ENCODE assay signal across 10 mouse cellular contexts in the genomic region with DNA sequence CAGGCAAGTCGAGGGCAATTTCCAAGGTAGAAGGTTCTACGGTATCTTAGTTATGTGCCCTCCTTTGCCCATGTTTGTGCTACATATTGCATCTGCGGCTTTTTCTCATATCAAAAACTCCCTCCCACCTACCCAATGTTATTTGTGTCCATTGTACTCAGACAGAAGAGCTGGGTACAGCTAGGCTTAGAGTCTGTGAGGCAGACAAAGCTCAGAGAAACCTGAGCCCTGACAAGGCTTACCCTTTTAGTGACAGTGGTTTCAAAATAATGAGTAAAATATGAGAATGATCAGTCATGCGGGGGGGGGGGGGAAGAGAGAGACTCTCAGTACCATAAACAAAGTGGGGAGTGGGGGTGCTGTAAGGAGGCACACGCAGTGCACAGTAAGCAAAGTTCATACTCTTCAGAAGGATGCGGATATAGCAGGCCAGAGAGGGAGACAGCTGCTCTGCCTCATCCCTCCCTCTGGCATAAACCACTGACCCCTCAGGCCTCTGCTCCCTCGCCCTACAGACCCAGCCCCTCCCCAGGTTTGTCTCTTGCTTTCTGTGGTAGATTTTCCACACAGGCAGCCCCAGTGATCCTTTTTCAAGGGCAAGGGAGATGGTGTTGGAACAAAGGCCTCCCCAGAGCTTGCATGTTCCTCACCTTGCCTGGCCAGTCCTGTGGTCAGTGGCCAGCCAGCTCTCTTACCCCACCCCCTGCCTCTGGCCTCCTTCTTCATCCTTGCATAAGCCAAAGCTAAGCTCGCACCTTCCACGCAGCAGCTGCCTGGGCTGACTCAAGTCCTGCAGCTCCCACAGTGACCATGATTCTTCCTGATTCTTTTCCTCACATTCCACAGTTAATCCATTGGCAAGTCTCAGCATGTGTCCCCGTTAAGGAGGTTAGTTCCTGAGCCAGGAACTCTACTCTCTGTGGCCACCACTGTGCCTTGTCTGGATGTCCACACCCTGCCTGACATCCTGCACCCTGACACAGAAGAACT. TPM values are rescaled to one million over a fixed set of nuclear protein-coding genes. Genes with fewer than 3 reads are reported as not detected.
DNase-seq lines count a peak whose midpoint lies in the region; ATAC-seq lines count a peak whose summit lies in the region.
"Had no signal": no experiment of that assay in that cellular context is flagged by ENCODE, and none has a peak within 500 bp of the region (broad histone marks: within the 10 kb centered on the region; RNA-seq: fewer than 3 reads in every experiment).

No protein-coding gene starts in this region.

- H3K4me1 ChIP-seq in lung, embryonic 16.5 days (replicated peaks; ENCODE audit: control insufficient read depth, insufficient read depth, low read length): peaks cover 2% of the 10 kb centered on the region; the same call in 1 of the 2 replicates
- H3K4me1 ChIP-seq in embryonic facial prominence, embryonic 13.5 days: peaks cover 47% of the 10 kb centered on the region
- peaks cover 24% of the 10 kb centered on the region for H3K4me1 ChIP-seq in limb, embryonic 15.5 days

- 46% methylated on average over 10 of the region's 10 CpGs for WGBS in lung, embryonic 16.5 days
- WGBS in embryonic facial prominence, embryonic 13.5 days: 19% methylated on average over 10 of the region's 10 CpGs
- WGBS in limb, embryonic 15.5 days: 47% methylated on average over 10 of the region's 10 CpGs

- H3K36me3 ChIP-seq in lung, embryonic 16.5 days (ENCODE audit: control insufficient read depth, insufficient read depth, low read length): no peaks in the 10 kb centered on the region
- no peaks in the 10 kb centered on the region for H3K36me3 ChIP-seq in embryonic facial prominence, embryonic 13.5 days
- no peaks in the 10 kb centered on the region for H3K36me3 ChIP-seq in limb, embryonic 15.5 days

- H3K4me3 ChIP-seq in lung, embryonic 16.5 days (ENCODE audit: low read length): no peak overlapping the region
- no peak overlapping the region for H3K4me3 ChIP-seq in embryonic facial prominence, embryonic 13.5 days
- no peak overlapping the region for H3K4me3 ChIP-seq in limb, embryonic 15.5 days
- H3K4me3 ChIP-seq: erythroblast, embryonic 14.5 days had no signal

- no peak for DNase-seq in lung, adult 18-20 months
- peak; percentile 55 to 77 for DNase-seq in heart, adult 9 months (ENCODE audit: low spot score in 2 of 2)
- no peak for DNase-seq in cerebellum, postnatal 10 days
- DNase-seq in cerebellum, postnatal 14 days: no peak
- DNase-seq: thymus, adult 2 months had no signal

- no peak overlapping the region for H3K9ac ChIP-seq in lung, embryonic 16.5 days (ENCODE audit: low read length)
- peak overlapping the region; percentile 11; the same call in 1 of the 2 replicates for H3K9ac ChIP-seq in embryonic facial prominence, embryonic 13.5 days
- no peak overlapping the region for H3K9ac ChIP-seq in limb, embryonic 15.5 days

- H3K27me3 ChIP-seq in lung, embryonic 16.5 days (ENCODE audit: control insufficient read depth, insufficient read depth, low read depth, low read length): no peaks in the 10 kb centered on the region
- H3K27me3 ChIP-seq in embryonic facial prominence, embryonic 13.5 days: no peaks in the 10 kb centered on the region
- no peaks in the 10 kb centered on the region for H3K27me3 ChIP-seq in limb, embryonic 15.5 days

- peak; percentile 75 for ATAC-seq in lung, embryonic 16.5 days (ENCODE audit: low read depth)
- ATAC-seq in embryonic facial prominence, embryonic 13.5 days (ENCODE audit: insufficient number of reproducible peaks, insufficient read depth, low FRiP score, low TSS enrichment, low read depth): peak; percentile 76
- ATAC-seq in limb, embryonic 15.5 days (ENCODE audit: insufficient number of reproducible peaks, low FRiP score, low TSS enrichment, low read depth): peak; percentile 72
- ATAC-seq: activated CD4-positive, CD25-positive, alpha-beta regulatory T cell, adult 4 months had no signal

- H3K9me3 ChIP-seq in lung, embryonic 16.5 days (ENCODE audit: control insufficient read depth, low read length): no peaks in the 10 kb centered on the region
- peaks cover 4% of the 10 kb centered on the region; the same call in 1 of the 2 replicates for H3K9me3 ChIP-seq in embryonic facial prominence, embryonic 13.5 days
- no peaks in the 10 kb centered on the region for H3K9me3 ChIP-seq in limb, embryonic 15.5 days

- peak overlapping the region; percentile 11; the same call in 1 of the 2 replicates for H3K27ac ChIP-seq in lung, embryonic 16.5 days (ENCODE audit: low read length)
- peak overlapping the region; percentile 94 for H3K27ac ChIP-seq in embryonic facial prominence, embryonic 13.5 days
- peak overlapping the region; percentile 80 for H3K27ac ChIP-seq in limb, embryonic 15.5 days

- H3K4me2 ChIP-seq in lung, embryonic 16.5 days (ENCODE audit: low read depth, low read length): no peak overlapping the region
- peak overlapping the region; percentile 11; the same call in 1 of the 2 replicates for H3K4me2 ChIP-seq in embryonic facial prominence, embryonic 13.5 days
- no peak overlapping the region for H3K4me2 ChIP-seq in limb, embryonic 15.5 days

RNA-seq across cellular contexts. Expression of a gene that starts 35.4 kb away (rescaled TPM):
- 8.6 and 9.3 TPM in 2 replicates for polyA plus RNA-seq in lung, embryonic 16.5 days (2015; fragmentation: Nextera tagmentation; extraction: Ambion mirVana)
- 9.0 and 9.8 TPM in 2 replicates for polyA plus RNA-seq in embryonic facial prominence, embryonic 13.5 days (2015; fragmentation: Nextera tagmentation; extraction: Ambion mirVana)
- polyA plus RNA-seq in limb, embryonic 15.5 days (2015; fragmentation: Nextera tagmentation; extraction: Ambion mirVana): 11.5 and 12.0 TPM in 2 replicates
- polyA plus RNA-seq: erythroblast, embryonic 14.5 days had no signal

RNA-seq across cellular contexts. Expression of a gene that starts 49.1 kb away (rescaled TPM):
- 6.1 and 9.4 TPM in 2 replicates for polyA plus RNA-seq in lung, embryonic 16.5 days (2015; fragmentation: Nextera tagmentation; extraction: Ambion mirVana)
- polyA plus RNA-seq in embryonic facial prominence, embryonic 13.5 days (2015; fragmentation: Nextera tagmentation; extraction: Ambion mirVana): 70.8 and 71.4 TPM in 2 replicates
- polyA plus RNA-seq in limb, embryonic 15.5 days (2015; fragmentation: Nextera tagmentation; extraction: Ambion mirVana): 48.2 and 72.5 TPM in 2 replicates
- polyA plus RNA-seq: activated CD4-positive, CD25-positive, alpha-beta regulatory T cell, adult 4 months had no signal

Comparison
In these comparisons a context has a peak if more than half of its experiments do, and no peak if none do; other contexts are left out.
1. H3K27ac ChIP-seq: peak in every context shown above with its lines; median percentile 94 in embryonic facial prominence, embryonic 13.5 days; 80 in limb, embryonic 15.5 days; 11 in lung, embryonic 16.5 days.
2. DNase-seq: peak in heart, adult 9 months (2 of 2); none in lung, adult 18-20 months (0 of 2), cerebellum, postnatal 10 days (0 of 2) and cerebellum, postnatal 14 days (0 of 2).
3. Peak in every context shown above with its lines, with median percentiles within 50 percentile points of each other: ATAC-seq.